Mouse (Mus musculus) ovary, adult 18-20 months (tissue): ENCODE data around the gene Naxd.
"Not testable (repeated sequence)": the region's sequence is repeated elsewhere in the genome, so short reads cannot be mapped to it uniquely, and the experiment has no call there.

Experiments used
- DNase-seq: peaks from one replicate; pipeline ENCODE4 v3.0.0; 2022; ENCODE audit warnings: low spot score, mixed read lengths

Gene Naxd

DNA sequence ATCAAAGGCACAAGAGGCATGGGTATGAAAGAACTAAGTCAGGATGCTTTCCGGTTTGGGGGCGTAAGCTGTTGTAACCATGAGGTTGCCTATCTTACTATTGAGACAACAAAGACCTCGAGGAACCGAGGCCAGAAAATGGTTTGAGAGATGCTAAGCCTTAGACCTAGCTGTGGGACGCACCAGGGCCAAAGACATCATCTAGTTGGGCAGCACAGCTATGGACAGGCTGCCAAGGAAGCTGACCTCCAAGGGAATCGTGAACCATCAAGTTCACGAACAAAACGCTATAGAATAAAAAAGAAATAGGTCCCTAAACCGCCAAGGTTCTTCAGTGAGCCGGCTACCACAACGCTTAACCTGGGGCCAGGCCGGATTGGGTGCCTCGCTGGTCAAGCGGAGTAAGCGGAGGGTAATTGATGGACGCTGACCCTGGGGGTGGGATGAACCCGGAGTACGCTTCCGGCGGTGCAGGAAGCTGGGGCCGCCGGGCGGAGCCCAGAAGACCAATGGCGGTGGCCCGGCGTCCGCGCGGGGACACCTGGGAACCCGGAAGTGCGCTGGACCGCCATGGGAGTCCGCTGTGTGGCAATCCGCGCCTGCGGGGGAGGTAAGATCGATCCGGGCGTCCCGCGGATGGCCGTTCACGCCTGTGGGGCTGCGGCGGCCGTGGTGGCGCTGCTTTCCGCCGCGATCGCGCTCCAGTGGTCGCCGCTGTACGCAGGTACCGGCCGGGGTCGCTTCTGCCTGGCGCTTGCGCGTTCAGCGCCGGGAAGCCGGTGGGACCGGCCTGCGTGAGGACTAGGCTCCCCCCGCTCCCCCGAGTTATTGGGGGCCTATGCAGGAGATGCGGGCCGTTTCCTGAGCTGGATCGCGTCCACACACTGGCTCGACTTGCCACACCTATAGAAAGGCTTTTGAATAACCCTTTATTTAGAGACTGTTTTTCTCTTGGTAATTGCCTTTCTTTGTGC lies at the start of gene Naxd:
TSS of gene Naxd (plus strand) at position 490 of the 974 bp plus-strand sequence.
- peak; percentile 87 for DNase-seq

DNA sequence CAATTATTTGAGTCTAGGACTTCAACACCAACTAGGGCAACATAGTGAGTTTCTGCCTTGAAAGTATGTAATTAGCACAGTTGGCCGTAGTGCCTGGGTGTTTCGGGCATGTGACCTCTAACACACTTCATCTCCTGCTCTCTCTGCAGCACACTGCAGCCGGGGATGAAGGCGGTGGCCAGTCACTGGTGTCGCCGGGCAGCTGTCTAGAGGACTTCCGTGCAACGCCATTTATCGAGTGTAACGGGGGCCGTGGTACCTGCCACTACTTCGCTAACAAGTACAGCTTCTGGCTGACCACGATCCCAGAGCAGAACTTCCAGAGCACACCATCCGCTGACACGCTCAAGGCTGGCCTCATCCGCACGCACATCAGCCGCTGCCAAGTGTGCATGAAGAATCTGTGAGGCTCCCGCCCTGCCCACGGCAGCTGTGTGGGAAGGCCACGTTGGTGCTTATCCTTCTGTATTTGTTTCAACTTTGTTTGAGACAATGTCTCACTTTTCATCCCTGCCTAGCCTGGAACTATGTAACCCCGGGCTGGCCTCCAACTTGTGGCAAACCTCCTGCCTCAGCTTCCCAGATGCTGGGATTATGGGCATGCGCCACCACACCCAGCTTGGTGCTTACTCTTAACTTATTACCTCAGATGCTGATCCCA lies 49.3 kb upstream of the Naxd start:
- DNase-seq, result no peak

DNA sequence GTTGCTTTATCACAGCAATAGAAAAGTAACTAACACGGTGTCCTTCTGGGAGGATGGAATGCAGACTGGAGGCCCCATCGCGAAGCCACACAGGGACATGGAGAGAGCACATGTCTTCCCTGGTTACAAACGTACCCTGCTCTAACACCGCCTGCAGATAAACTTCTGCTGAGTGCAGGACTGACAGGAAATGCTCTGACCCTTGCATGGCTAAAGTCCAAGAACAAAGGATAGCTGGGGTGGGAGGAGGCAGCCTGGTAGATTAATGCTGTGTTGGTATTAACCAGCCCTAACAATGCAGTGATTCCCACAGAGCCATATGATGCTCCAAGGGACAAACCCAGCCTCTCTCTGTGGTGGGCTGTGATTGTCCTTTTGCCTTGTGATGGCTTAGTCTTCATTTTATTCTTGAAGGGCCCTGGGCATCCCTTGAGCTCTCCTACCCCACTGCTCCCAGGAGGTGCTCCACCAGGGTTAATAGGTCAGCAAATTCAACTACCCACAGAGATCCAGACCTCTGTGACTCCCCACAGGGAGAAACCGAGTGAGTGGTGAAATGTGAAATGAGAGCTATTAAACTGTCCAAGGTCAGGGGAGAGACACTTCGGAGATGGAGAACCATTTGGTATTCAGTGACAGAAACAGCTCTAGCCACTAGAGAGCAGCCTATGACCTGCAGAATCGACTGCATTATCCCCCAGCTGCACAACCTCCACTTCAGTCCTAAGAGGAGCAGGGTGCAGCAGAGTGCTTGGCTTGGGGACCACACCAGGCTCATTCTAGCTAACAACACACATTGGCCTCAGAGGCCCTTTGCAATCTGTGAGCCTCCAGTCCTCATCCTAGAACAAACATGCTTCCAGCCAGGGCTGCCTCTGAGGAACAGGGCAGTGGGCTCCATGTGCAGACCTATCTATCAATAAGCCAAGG lies 46.9 kb upstream of the Naxd start:
- no peak for DNase-seq

DNA sequence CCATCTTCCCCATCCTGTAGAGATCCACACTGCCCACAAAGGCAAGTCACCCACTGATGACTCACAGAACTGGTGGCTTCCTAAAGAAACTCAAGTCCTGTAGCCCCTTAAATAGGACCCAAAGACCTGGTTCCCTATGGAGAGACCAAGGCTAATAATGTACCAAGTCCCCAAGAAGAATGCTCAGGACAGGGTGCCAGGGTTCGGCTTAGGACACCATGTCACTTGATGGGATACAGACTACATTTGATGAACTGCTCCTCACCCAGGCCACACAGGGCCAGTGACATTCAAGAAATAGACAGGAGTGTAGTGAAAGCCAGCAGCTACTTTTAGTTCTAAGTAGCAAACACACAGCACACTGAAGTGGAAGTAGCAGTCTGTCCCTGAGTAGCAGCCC lies 45.2 kb upstream of the Naxd start:
- DNase-seq, result no peak

DNA sequence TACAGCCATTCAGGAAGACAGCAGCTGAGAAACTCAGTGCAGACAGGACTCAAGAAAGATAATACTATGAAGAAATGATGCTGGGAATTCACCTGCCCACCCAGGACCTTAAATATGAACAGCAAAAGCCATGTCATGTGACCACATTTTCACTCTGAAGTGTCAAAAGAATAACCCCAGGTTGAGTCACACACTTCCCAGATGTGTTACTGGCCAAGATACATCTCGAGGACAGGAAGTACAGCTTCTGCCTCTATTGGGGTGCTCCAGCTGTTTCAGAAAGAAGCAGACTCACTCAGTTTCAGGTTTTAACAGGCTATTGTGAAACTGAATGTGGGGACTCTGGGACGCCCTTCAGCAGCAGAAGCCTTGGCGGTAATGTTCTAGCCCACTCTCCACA lies 44.7 kb upstream of the Naxd start:
- no peak for DNase-seq

DNA sequence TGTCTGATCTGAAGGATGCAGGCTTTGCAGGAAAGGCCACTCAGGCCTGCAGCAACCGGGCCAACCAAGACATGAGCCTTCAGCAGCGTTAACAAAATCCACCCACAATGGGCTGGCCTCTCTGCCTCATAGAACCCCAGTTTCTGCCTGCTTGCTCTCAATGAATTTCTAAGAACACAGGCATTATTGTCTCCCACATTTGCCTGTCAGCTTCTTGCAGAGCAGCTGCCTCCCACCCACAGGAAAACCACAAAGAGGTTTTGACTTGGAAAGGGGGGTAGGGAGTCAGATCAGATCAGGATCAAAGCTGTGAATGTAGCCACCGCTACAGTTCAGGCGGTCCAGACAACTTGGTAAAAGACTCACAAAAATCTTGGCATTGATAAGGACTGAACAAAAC lies 44.3 kb upstream of the Naxd start:
- DNase-seq, result no peak

DNA sequence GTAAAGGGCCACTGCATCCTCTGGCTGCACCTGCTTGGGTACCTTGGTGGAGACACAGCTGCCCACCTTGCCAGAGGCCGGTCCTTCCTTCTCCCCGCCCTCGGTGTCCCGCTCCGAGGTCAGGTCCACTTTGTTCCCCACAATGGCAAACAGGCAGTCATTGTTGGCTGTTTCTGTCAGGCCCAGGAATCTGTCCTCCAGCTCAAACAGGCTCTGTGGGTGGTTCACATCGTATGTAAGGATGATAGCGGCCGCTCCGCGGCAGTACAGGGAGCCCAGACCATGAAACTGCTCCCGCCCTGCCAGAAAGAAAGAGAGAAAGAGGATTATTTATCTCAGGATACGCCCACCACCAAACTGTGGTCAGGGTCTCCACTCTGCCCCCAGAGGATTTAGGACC lies 43.1 kb upstream of the Naxd start:
- no peak for DNase-seq

DNA sequence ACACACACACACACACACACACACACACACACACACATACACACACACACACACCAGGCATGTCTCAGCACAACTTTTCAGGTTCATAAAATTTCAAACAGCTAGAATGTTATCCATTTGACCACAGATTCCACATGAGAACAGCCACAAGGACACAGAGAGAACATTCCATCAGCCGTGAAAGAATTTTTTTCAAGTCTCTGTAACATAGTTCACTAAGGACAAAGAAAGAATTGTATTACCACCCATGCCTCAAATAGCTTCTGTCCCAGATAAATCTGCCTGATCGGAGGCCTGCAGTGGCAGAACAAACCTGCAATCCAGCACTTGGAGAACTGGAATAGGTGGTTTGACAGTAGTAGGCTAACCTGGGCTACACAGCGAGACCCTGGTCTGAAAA lies 40.0 kb upstream of the Naxd start:
- no peak for DNase-seq

DNA sequence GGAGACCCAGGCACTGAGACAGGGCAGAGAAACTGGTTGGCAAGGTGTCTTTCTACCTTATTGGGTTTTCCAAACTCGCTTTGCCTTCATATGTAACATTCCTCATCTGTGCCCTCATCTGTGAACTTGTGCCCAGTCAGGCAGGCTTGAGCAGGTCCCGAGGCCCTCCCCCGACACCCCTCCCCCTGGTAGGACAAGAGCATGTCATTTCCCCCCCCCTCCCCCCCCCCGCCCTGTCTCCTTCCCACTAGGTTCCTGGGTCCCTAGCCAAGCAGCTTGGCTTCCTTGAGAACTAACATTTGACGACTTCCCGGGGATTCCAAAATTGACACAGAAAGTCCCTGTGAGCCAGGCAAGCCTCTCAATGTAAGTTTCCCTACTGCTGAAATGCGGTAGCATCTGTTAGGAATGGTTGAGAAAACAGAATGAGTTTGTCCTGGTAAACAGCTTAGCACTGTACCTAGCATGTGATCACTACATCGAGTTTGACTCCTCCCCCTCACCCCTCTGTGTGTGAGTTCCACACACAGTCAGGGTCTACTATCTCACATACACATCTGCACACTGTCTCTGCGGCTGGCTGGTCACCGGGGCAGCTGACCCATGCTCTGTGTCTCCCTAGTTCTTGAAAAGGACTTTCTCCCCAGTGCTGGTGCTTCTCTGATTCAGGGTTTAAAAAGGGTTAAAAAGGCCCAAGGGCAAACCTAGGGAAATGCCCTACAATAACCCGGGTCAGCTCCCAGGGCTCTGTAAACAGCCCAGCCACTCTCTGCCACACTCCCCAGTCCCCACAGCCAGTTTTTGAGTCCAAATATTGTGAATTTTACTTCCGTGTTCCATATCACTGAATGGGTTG lies 39.1 kb upstream of the Naxd start:
- no peak for DNase-seq

DNA sequence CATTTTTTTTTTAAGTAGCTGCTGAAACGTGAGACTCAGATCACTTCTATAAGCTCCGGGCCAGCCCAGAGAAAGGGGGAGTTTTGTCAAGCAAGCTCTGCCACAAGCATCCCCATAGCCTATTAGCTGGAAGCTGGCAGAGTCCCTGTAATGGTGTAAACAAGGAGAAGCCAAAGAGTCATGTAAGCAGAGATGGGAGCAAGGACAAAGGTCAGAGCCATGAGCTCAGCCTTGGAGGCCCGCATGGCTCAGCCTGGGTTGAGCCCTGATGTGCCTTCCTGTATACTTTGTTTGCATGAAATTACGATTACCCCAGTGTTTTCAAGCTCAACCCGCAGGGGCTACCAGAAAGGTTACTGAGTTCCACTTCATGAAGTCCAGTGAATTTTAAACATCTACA lies 38.3 kb upstream of the Naxd start:
- DNase-seq, result no peak

DNA sequence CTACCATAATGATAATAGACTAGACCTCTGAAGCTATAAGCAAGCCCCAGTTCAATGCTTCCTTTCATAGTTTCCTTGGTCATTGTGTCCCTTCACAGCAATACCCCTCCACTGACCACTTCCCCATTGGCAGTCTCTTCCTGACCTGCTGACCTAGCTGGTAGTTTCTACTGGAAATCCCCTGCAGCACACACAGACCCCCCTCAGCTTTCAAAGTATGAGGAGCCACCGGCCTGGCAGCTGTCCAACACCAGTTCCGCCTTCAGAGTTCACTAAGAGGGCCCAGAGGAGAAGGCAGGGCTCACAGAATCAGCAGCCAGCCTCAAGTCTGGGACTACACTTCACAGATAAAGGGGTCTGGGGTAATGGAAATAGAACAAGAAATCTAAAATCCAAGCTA lies 36.4 kb upstream of the Naxd start:
- DNase-seq, result no peak

DNA sequence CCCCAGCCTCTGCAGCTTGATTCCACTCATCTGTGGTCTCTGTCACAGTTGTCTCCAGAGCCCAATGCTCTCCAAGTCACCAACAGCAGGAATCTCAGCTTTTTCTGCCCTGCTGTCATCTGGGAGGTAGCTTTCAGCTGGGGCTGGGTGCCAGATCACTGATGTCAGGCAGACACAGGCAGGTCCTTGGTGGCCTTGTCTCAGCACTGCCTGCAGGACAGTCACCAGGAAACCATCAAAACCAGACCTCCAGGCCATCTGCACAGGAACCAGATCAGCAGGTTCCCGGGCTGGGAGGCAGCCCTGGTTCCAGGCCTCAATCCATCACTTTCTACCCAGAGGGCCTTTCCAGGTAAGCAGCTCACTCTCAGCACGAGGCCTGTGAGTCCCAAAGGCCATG lies 35.5 kb upstream of the Naxd start:
- DNase-seq, result no peak

DNA sequence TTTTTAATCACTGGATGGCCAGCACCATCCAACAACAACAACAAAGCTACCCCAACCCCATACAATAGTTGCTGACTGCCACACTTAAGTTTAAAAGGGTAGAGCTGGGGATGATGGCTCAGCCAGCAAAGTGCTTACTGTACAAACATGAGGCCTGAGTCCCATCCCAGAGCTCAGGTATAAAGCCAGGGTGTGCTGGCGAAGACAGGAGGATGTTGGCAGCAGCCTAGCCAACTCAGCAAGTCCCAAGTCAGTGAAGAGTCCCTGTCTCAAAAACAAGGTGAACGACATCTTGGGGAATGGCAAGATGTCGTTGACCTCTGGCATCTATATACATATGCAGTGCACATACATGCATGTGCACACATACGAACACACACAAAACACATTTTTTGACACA lies 34.7 kb upstream of the Naxd start:
- no peak for DNase-seq

DNA sequence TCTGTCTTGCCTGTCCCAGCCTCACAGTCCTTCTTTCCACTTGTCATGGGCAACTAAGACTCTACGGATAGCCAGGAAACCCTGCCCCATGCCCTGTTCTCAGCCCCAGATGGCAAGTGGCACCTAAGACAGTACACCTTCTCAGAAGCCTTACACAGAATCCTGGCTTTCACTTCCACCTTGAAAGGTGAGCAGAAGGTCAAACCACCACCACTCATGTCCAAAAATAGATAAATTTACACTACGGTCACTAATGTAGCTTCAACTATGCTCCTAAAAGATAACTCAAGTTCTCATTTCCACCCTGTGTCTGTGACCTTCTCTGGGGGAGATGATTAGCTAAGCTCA lies 33.8 kb upstream of the Naxd start:
- no peak for DNase-seq

DNA sequence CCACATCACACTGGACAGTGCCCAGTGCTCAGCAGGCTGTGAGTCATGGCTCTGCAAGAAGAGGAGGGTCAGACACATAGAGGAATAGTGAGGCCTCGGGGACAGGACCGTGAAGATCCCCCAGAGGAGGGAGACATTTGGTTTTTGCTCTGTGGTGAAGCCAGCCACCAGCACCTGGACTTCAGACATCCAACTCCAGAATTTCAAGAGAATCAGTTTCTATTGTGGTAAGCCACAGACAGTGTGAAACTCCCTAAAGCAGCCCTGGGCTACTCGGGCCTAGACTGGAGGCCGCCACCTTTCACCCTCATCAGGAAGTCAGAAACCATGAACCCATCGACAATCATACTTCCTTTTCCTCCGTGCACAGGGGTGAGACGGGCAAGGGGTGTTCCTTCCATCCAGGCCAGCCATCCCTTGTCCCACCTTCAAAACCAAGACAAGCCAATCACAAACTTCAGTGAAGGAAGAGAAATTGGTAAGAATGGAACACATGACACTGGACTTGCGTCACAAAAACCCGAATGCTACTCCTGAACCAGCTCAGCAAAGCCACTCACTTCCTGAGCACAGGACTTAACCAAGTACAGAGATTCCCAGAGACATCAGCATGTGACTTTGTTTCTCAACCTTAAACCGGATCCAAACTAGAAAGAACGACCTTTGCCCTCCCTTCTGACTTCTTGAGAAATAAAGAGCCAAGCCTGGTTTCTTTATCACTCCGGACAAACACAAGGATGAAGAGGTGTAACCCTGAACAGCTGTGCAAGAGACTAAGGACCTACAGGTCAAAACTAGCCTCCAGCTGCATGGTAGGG lies 33.2 kb upstream of the Naxd start:
- DNase-seq, result no peak

DNA sequence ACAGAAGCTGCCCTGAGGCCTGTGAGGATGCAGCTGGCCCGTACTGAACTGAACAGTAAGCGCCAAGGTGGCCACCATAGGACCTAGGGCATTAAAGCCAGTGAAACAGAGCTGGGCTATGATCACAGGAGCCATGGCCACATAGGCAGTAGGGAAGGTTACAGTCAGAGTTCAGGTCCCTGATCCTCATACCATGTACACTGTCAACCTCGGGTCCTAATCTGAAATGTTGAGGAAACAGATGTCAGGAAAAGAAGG lies 32.7 kb upstream of the Naxd start:
- DNase-seq, result no peak

DNA sequence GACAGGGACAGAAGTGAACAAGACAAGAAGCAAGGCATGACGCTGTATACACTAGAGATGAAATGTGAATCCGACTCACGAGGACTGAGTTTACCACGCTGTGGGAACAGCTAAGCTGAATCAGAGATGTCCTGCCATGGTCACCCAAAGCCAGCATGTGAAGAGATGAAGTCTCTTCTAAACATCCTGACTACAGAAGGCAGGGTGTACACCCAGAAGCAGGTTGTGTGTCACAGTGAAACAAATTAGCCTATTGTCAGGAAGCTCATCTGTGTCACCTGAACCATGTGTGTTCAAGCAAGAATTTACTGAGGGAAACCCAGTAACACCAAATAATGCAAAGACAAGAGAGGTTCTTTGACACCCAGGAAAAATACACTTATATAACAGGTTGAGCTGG lies 31.7 kb upstream of the Naxd start:
- no peak for DNase-seq

DNA sequence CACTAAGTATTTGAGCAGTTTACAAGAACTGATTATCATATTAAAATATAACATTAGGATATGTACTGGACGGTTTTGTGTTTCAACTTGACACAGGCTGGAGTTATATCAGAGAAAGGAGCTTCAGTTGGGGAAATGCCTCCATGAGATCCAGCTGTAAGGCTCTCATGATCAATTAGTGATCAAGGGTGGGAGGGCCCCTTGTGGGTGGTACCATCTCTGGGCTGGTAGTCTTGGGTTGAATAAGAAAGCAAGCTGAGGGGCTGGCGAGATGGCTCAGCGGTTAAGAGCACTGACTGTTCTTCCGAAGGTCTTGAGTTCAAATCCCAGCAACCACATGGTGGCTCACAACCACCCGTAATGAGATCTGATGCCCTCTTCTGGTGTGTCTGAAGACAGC lies 30.8 kb upstream of the Naxd start:
- DNase-seq, result not testable (repeated sequence)

DNA sequence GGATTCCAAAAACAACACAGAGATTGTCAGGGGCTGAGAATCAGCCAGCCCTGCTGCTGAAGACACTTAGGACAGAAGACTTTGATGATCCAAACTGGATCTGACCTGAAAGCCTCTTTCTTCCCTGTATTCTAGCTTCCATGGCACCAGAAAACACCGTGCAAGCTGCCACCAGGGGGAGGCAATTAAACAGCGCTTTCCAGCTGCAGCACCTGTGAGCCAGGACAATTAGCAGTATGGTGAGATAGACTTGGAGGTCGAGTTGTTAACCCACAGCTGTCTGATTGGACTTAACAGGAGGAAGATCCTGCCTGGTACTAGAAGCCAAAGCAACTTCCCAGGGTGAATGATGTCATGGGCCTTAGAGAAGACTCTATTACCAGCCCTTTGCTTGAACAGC lies 28.2 kb upstream of the Naxd start:
- DNase-seq, result no peak

DNA sequence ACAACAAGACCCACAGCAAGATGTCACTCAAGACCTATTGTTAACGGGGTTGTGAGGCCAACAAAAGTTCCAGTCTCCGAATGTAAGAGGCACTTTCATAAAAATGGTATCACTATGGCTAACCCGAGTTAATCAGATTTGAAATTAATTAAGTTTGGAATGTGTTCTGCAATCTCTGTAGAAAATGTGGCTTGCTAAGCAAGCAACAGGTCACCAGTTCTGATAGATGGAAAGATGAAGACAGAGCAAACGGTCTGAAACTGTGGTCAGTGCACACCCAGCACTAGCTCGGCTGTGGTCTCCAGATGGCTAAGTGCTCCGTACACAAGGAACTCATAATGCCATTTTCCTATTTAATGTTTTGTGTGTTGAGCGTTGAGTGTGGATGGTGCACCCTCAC lies 26.6 kb upstream of the Naxd start:
- DNase-seq, result no peak

DNA sequence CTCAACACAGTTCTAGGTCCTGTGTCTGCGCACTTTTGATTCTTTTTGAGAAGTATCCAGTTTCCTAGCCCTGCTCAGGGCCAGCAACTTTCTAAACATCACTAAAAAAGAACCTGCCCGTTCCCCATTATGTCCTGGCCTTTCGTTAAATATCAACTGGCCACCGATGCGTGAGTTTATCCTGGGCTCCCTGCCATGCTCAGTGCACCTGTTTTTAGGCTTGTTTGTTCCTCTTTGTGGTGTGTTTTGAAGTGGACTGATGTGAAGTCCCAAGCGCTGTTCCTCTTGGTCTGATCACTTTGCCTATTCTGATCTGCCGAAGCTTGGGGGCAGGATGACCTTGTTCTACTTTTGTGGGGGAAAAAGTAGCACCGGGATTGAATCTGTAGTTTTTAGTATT lies 26.0 kb upstream of the Naxd start:
- DNase-seq, result no peak
